Mouse (Mus musculus) mesoderm, embryonic 11.5 days (tissue): Measurements from ENCODE around the gene Cnot6.

ENCODE experiments used
- DNase-seq: peaks from one replicate; pipeline ENCODE4 v3.0.0-alpha.2; 2012; ENCODE audit warnings: low read depth, low spot score

The Cnot6 gene

DNA sequence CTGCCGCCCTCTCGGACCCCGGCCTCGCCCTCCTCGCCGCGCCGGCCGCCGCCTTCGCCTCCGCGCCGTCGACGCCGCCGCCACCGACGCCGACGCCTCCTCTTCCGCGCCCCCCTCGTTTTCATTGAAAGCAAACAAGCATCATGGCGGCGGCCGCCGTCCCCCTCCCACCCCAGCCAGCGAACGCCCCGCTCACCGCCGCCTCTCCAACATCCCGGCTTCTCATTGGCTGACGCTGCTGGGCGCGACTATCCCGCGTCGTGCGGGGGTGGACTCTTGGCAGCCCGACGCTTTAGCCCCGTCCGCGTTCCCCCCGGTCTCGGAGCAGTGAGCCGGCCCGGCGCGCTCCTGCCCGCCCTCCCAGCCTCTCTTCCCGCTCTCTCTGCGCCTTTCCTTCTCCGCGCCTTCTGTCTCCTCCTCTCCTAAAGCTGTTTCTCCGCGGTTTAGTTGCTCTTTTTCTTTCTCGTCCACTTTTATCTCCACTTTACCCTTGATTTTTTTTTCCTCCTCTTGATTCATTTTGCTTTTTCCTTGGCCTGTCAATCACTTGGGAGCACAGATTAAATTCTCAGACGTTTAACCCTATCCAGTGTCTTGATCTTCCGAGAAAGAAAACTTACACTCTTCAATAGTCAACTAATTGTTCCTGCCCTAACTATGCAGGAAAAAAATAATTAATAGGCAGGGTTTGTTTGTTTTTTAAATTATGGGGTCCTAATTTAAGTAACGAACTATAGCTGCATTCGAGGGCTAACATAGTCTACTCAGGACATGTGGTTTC is at the start of gene Cnot6:
Gene Cnot6 (minus strand): TSS at position 169 of the 781 bp plus-strand sequence.
- peak; percentile 99 for DNase-seq

DNA sequence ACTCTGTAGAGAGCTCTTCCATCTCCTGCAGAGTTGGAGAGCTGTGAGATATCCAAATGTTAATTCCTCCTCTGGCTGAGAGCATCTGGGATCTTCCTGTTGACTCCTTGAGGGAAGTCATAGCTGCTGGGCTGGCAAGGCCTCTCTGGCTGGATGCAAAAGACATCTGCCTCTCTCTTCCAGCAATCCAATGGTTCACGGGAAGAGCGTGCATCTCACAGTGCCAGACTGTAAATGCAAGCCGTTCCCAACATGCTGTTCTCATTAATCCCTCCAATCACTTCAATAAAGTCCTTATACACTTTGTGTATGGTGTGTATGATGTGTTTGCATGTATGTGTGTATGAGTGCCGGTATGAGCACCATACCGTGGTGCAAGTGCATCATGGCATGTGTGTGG is 48.6 kb upstream of the Cnot6 start:
- no peak for DNase-seq

DNA sequence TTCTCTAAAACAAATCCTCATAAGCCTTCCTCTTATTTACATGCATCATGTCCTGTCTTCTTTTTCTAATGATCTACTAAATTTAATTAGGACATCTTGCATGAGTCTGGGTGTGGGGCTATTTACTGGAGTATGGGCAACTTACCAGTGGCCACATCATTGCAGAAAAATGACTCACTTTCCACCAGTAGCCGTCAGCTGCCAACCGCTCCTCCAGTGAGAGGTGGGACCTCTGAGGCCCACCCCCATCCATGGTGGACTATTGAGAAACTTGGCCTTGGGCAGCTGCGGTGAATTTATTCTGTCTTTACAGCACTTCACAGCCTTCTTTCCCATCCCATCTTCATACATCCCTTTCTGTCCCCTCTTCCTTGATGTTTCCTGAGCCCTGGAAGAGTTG is 45.6 kb upstream of the Cnot6 start:
- DNase-seq = no peak

DNA sequence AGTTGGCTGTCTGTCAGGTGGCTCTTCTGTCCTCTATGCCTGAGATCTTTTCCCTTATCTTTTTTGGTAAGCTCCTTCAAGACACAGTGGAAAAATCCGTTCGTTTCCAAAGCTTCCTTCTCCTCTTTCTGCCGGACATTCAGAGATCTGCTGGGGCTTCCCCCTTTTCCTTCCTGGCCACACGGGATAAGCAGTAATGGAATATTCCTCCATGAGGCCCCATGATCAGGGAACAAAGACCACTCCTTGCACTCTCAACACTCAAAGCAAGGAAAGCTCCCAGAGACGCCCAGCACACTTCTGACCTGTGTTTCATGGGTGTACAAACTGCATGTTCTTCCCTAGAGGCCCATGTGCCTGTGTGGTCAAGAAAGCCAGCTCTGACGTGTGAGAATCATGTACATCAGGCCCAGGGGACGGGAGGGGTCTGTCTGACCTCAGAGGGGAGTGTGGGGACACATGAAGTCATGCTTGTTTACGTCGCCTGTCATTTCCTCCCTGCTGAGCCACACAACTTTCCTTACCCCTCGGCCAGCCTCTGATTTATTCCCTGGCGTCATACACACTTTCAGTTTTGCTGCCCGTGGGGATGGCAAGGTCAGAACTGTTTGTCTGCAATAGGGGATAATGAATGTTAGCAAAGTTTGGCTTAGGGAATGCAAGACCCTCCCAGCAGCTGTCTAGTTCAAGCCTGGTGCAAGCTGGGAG is 42.6 kb upstream of the Cnot6 start:
- peak; percentile 26 for DNase-seq

DNA sequence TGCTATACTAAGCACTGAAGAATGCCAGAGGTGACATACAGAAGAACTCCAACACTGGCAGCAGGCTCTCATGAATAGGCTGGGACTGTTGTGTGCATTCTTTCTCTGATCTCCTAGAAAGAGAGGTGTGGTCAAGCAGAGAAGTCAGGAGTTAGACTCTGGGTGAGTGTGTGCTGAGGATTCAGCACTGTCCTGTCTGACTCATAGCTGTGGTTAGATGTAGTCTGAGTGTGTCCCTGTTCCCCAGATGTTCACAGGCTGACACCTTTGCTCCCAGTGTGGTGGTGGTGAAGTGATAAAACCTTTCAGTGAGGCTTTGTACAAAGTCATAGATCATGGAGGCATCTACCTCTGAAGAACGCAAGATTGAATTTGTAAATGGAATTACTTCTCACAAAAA is 34.2 kb upstream of the Cnot6 start:
- DNase-seq = no peak

DNA sequence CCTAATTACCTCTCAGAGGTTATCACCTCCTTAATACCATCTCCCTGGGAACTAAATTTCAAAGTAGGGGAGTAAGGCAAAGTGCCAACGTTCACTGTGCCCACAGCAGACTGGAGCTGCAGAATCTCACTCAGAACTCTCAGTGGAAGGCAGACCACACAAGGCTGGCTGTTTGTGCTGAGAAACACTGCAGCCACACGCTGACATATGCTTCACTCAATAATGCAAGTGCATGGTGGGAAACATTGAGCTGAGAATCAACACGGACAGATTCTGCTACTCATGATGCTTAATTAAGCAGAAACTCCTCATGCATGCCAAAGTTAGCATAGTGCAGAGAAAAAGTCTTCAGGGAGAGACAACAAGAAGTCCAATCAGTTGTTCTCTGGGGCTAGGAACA is 33.3 kb upstream of the Cnot6 start:
- DNase-seq = no peak

DNA sequence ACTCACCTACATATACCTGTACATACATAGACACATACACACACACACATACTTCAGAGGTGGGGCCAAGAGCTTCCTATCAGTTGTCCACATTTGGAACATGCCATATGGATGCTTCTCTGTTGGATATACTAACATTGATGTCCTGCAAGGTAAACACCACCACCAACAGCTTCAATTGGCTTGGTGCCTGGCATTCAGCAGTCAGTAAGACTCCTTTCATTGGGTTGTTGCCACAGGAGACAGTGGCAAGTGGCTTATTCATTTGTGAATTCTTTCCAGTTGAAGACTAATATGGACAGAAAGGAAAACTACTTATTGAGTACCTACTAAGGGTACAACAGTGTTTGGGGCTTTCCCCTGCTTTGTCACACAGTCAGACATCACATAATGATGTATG is 32.5 kb upstream of the Cnot6 start:
- no peak for DNase-seq

DNA sequence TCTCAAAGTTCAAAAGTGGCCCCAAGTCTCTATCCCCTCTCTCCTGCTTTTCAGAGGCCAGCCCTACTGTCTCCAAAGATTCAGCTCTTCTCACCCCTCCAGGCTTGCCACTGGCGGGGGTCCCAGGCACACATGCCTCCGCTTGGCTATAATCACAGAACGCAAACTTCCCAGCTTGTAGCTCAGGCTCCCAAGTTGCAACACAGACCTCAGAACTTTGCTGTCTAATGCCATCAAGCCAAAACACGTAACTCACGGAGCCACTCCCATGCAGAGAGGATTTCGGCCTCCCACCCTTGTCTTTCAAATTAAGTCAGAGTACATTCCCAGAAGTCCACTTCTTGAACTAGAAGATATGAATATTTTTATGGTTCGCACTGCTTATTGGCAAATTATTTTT is 31.1 kb upstream of the Cnot6 start:
- no peak for DNase-seq

DNA sequence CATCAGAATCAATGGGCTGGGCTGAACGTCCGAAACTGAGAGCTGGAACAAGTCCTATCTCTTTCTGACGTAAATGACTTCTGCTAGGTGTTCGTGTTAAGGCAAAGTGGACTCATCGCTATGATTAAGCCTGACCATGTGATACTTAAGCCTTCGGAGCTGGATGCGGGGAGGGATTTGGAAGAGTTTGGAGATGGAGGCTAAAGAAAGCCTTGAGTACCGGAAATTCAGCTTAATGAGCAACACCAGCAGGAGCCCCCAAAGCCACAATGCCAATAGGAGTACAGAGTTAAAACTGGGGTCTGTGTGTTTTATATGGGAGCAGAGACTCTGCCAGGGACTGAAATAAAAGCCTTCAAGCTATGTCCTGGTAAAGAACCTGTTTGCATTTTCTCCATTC is 29.7 kb upstream of the Cnot6 start:
- DNase-seq = no peak

DNA sequence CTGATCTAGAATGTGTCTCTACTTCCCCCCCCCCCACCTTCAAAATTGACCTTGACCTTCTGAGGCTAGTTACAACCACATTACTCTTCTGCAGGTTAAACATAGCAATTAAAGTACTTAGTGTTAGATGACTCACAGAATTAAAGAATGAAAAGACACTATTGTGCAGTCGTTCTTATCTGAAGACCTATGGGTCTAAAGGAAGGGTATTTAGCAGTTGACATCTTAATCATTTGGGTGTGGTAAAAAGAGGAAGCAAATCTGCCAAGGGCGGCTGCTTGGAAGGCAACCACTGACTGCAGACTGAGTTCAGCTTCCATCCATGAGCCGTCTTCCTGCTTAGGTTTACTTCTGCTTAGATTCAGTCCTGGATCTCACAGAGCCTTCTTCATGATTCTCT is 27.3 kb upstream of the Cnot6 start:
- no peak for DNase-seq

DNA sequence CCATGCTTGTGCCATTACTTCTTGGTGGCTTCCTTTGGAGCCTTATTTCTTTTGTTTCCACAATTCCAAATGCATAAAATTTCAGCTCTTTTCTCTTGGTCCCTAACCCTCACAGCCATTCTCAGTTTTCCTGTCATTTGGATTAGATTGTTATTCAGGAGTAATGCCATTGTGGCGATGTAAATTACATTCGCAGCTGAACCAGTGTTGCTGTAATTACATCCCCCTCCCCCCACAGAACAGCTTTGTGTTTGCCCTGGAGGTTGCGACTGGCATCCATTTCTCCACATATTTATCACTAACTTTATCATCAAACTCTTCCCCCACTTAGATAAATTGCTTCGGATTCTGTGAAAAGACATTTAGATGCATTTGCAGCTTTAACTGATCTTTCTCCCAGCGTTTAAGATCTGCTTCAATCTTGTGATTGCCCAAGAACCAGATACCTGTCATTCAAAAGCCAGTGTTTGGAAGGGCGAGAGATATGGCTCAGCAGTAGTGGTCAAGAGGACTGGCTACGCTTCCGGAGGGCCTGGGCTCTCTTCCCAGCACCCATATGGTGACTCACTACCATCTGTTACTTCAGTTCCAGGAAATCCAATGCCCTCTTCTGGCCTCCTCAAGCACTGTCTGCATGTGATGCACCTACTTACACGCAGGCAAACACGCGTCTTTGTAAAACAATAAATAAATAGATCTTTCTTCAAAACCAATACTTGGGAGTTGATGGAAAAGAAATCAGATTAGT is 26.3 kb upstream of the Cnot6 start:
- no peak for DNase-seq

DNA sequence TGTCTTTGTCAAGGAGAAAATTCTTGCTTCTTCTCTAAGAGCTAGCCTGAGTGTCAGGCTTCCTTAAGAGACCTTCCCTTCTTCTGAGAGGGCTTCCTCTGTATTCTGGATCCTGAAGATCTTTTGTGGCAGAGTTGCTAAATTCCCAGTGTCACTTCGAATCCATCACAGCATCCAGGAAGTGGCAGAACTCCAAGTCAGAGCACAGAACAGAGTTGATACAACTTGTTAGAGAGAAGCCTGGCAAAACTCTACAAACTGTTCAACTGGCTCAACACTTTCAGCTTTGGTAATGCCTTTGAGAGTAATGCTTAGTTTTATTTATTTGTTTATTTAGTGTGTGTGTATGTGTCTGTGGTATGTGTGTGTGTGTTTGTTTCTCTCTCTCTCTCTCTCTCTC is 25.1 kb upstream of the Cnot6 start:
- no peak for DNase-seq

DNA sequence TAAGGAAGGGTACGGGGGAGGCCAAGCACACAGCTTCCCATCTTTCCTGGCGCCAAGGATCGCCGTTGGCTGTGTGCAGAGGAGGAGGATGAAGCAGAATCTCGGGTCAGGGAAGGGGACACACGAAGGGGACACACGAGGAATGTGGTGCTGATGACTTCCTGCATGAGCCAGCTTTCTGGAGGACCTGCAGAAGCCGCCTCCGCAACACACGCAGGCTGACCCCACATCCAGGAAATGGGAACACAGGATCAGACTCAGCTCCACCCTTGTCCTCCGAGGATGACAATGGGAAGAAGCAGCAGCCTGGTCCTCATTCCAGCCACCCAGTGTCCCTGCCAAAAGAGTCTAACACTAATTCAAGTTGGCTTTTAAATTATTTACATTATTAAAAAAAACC is 22.2 kb upstream of the Cnot6 start:
- DNase-seq = no peak

DNA sequence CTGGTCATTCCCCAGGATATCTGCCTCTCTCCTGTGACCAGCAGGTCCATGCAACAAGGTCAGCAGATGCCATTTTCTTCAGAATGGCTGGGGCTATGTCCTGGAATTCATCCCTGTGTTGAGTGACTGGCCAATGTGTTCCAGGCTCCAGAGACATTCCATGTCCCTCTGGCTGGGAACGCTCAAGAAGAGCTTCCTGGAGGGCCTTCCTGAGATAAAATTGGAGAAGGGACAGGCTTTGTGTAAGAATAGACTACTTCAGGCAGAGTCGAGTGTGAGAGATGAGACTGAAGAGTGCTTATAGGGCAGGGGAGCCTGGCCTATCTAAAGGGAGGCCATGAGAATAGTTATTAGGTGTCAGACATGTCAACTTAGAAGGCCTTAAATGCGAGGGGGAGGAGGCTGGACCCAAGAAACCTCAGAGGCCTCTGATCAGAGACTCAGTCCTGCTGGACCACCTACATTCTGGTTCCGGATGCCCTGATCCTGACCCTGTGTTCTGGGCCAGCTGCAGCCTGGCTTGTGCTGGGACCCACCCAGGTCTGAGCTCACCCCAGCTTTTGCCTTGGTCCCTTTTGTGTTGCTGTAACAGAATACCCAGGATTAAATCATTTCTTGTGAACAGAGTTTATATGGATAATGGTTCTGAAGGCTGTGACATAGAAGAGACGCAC is 17.9 kb upstream of the Cnot6 start:
- no peak for DNase-seq

DNA sequence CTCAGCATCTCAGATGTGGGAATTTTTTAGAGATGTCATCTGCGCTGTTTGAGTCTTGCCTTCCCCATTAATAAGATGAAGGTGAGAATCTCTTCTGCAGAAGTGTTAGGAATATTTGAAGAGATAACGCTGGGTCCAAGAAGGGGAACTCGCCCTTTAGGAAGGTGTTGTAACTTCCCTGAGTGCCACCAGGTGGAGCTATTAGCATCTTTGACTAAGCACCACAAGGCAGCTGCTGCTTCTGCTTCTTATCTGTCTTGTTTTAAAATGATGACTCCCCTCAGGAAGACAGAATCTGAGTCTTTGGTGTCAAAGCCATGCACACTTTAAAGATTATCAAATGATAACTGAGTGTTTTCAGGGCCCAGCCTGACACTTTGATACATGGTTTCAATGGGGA is 15.4 kb upstream of the Cnot6 start:
- DNase-seq = peak; percentile 63

DNA sequence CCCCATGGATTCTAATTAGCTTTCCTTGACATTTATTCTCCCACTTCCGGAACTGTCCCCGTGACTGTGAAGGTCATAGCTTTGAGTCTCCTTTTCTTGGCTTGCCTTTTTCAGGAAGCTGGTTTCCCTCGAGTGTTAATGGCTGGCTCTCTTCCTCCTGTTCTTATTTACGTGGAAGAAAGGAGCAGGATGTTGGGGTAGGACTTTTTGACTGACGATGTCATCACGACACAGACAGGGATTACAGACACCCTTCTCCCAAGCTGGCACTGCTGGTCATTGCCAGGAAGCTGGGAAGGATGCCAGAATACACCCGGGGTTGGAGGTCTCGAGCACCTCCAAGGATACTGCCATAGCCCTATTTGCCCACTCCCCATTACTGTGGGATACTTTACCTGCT is 14.3 kb upstream of the Cnot6 start:
- no peak for DNase-seq

DNA sequence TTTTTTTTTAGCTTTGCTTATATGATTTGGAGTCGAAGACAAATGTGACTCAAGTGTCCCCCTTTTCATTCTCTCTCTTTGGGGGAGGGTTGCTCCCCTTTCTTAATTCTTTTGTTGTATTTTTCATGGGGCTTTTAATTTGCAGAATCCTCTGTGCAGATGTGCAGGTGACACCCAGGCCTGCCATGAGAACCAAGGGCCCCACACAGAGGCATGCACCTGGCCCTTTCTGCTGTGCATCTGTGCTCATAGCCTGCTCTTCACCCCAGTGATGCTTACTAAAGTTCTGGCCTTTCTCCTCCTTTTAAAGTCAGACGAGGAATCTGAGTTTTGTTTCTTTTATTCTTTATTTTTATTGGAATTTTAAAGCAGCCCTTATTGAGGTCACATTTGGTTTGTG is 12.2 kb upstream of the Cnot6 start:
- no peak for DNase-seq

DNA sequence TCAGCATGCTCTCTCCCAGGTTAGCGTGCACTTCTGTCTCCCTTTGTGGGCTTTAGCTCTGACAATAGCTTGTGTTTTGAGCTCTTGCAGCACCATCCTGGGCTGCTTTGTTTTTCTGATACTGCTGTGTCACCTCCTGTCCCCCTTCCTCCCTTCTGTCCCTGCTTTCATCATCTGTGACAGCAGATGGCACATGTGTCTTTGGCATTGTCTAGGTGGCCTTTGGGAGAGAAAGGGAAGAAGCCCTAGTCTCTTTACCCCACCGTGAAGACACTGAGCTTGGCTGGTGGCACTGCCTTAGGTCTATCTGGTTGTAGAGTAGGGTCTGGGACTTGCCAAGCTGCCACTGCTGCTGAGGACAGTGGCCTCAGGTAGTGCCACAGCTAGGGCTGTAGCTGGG is 10.8 kb upstream of the Cnot6 start:
- DNase-seq = no peak

DNA sequence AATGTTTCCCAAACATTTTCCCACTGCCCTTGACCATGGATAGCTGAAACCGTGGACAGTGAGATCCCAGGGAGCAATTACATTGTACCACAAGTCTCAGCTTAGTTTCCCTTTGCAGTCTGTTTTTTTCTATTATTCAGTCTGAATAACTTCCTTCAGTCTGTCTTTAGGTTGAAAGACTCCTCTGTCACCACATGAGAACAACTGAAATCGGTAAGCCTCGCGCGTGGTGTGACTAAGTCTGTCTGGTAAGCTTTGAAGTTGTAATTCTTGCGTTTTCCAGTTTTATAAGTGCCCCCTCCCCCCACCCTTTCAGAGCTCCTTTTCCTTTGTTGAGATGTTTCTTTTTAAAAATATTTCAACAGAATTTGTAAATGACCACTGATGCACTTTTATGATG is 10.2 kb upstream of the Cnot6 start:
- no peak for DNase-seq

DNA sequence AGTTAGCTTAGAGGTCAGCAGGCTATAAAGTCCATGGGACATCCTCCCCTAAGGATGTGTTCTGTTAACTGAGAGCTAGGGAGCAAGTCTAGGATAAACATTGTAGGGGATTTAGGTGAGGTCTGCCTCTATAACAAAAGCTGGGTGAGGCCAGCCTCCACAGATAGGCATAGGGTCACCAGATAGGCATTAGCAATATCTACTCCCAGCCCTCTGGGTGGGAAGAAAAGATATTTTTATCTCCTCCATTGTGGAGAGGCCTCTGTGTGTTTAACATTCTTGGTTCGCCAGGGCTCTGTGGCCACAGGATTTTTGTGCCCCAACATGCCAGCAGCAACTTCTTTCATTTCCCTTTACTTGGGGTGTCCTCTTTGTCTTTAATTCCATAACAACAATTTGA is 8.8 kb upstream of the Cnot6 start:
- DNase-seq = no peak

DNA sequence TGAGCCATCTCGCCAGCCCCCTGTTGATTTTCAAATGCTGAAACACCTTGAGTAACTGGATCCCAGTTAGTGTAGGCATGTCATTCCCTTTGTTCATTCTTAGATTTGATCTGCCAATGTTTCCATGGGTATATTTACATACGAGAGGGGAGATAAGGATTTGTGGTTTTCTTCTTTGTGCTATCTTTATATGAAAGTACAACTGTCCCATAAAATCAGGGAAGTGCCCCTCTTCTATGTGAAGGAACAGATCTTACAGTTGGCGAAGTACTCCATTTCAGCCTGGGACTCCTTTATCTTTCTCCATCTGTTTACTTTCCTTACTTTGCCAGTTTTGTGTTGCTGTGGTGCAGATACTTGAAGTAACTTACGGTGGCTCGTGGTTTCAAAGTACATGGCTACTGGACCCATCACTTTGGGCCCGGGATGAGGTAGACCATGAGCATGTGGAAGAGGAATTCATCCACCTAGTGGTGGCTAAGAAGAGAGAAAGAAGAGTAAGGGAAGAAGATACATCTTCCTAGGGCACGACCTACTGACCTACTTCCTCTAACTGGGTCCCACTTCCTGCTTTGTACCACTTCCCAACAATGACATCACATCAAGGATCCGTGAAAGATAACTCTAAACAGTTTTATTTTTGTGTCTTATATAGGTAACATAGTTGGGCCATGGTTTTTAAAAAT is 7.1 kb upstream of the Cnot6 start:
- DNase-seq = no peak
